Mouse (Mus musculus) Patski (cell line): ENCODE results near the gene Runx1. TPM values are rescaled to one million over a fixed set of nuclear protein-coding genes. Genes with fewer than 3 reads are reported as not detected.
A peak's percentile ranks its signal among the peaks of the same experiment; 100 is the strongest.

Experiments used
- ATAC-seq: fragments of 100-300 bp; one replicate; pipeline ENCODE4 v1.8.0; 2021
- CTCF ChIA-PET: fragments of 350-600 bp; sonication (Branson Sonifier 250); formaldehyde crosslinking; loops from one replicate; lab custom pipeline; 2022; ENCODE audit warnings: inconsistent platforms; lab: Charles Lee
- POLR2A ChIA-PET: fragments of 350-600 bp; sonication (Branson Sonifier 250); formaldehyde crosslinking; loops from one replicate; lab custom pipeline; 2022; ENCODE audit warnings: antibody characterized with exemption, inconsistent platforms; lab: Charles Lee
- DNase-seq: peaks from one replicate; pipeline ENCODE4 v3.0.0-alpha.2; 2011; ENCODE audit warnings: low read depth, low spot score
- H3K27me3 ChIP-seq: fragments of 371-371 bp; one replicate; pipeline ENCODE4 v1.5.1; 2021
- CTCF ChIP-seq: fragments of 100-300 bp; IDR thresholded peaks from one replicate; pipeline ENCODE4 v1.5.1; 2021
- in situ Hi-C: fragments of 300-500 bp; cut with MboI; formaldehyde crosslinking; loops from 3 replicates; pipeline ENCODE4 v1.11.1; 2018; ENCODE audit warnings: low pct_unique_long_range_greater_than_20kb, mixed read lengths
- polyA plus RNA-seq: library from polyadenylated mRNA; unstranded; gene quantifications from one replicate; pipeline ENCODE4 v1.2.3, GENCODE M21; 2021

Runx1 gene
- polyA plus RNA-seq = 42.5 TPM

DNA sequence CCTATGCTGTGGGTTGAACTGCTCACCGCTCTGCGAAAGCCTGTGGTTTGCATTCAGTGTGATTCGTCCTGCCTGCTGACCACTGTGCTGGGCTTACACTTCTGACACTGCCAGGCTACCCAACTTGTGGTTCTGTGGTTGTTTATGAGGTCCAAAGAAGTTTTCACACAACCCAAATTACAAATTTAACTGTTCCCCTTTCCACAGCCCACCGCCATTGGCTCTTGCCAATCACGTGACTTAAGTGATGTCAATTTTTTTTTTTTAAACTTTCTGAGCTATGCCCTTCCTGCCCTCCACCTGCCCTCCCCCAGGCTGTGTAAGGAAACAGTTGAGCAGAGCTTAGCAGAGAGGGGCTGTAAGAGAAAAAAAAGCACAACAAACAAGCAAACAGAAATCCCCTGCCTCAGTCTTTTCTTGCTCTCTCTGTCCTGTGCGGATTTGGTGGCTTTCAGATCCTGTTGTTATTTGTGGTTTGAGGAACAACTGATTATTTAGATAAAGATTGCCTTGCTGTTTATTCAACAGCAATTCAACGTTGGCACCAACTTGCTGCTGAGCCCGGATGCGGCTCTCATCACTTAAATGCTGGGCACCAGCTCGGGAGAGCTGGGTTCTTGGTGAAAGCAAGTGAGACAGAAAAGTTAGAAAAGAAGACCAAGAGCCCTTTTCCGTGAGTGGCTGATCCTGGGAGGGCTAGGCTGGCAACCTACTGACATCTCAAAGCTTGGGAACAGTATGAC is at the start of gene Runx1:
TSS of gene Runx1 (minus strand) at position 242 of the 743 bp plus-strand sequence.
- no peaks in the 10 kb centered on the region for H3K27me3 ChIP-seq
- POLR2A ChIA-PET = no interaction called here
- in situ Hi-C loops = loop anchor here (5.0 to 10.0 kb wide), 2 partner anchors 76 to 469 kb away; no protein-coding TSS in a partner anchor
- CTCF ChIA-PET = interaction anchor here (1.6 kb wide), 1 partner anchor 45 kb away, joined by 3 read pairs; no protein-coding TSS in a partner anchor
- DNase-seq (peak; percentile 56), ATAC-seq (peak; percentile 42)
- TF ChIP-seq CTCF = no peak

DNA sequence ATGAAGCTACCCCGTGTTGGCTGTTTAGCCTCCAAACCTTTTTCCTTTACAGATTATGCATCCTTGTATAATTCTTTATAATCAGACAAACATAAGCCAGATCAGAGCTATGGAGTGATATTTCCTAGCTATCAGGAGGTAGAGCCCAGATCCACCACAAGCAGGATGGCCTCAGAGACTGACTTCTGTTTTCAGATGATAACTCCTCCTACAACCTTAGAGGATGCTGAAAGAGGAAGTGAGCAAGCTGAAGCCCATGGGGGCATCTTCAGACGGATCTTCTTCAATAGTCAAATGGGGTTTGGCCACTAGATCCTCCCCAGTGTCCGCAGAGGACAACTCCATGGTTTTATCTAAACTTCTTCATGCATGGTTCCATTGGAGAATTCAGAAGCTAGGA is 48.1 kb upstream of the Runx1 start:
- TF ChIP-seq CTCF = no peak
- H3K27me3 ChIP-seq = no peaks in the 10 kb centered on the region
- POLR2A ChIA-PET = interaction anchor here (0.5 to 1.5 kb wide), 2 partner anchors 13 to 249 kb away, joined by 3 to 4 read pairs; no protein-coding TSS in a partner anchor
- DNase-seq (no peak), ATAC-seq (no peak)
- in situ Hi-C loops = no loop called here
- CTCF ChIA-PET = interaction anchor here (1.9 kb wide), 1 partner anchor 16 kb away, joined by 5 read pairs; no protein-coding TSS in a partner anchor

DNA sequence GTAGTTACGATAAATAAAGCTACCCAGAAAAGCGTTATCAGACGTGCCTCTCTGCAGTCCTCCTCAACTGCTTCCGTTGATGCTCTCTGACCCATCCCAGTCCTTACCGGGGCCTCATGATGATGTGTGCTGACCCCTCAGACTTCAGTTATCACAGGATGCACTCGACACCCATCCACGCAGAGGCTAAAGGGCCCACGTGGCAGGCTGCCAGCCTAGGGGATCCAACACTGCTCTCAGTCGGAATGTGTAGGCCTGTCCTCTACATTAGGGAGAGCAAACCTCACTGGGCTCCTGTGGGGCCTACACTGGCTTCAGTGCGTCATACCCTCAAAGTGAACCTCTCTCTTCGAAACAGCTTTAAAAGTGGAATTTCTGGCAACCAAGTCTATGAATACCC is 45.8 kb upstream of the Runx1 start:
- DNase-seq (no peak), ATAC-seq (no peak)
- CTCF ChIA-PET = no interaction called here
- no peaks in the 10 kb centered on the region for H3K27me3 ChIP-seq
- in situ Hi-C loops = no loop called here
- no peak for TF ChIP-seq CTCF
- POLR2A ChIA-PET = interaction anchor here (0.6 to 1.1 kb wide), 2 partner anchors 14 to 155 kb away, joined by 4 read pairs; no protein-coding TSS in a partner anchor

DNA sequence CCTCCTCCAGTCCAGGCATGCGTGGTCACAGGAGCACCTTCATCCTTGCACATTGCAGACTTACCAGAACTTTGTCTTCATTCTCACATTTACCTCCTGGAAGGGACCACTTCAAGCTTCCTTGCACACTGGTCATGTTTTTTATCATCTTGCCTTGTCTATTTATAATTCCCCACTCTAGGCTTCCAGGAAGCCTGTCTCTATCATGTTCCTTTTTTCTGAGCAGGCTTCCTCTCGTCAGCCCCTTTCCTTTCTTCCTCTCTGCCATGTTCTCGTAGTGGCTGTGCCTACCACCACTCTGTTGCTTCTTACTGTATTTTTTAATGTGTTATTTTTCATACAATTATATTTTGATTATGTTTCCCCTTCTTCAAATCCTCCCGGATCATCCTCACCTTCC is 42.6 kb upstream of the Runx1 start:
- CTCF ChIA-PET = no interaction called here
- in situ Hi-C loops = no loop called here
- ATAC-seq = no peak
- no peak for DNase-seq
- TF ChIP-seq CTCF = no peak
- POLR2A ChIA-PET = no interaction called here
- no peaks in the 10 kb centered on the region for H3K27me3 ChIP-seq

DNA sequence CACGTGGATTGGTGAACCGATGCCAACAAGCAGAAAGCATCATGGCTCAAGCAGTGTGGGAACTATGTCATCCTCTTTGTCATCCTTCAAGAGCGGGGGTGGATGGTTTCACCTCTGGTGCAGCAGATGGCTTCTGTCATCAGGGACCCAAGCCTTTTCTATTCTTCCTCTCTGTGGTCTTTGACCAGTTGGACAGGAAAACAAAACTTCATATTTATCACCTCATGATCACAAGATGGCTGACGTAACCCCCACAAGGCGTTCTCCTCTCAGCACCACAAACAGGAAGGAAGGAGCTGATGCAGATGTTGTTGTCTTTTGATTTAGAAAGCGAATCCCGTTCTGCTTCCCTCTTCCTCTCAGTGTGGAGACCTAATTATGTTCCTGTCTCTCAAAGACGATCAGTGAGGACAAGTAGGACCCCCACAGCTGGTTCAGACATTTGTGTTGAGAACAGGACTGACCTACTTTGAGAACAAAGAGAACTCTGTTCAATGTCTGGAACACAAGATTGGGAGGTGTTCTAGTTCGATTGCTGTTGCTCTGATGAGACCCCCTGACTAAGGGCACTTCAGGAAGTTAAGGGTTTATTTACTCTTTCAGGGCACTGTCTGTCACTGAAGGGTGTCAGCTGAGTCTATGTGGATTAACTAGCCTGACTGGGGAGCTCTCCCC is 41.4 kb upstream of the Runx1 start:
- TF ChIP-seq CTCF = no peak
- CTCF ChIA-PET = interaction anchor here (0.7 kb wide), 1 partner anchor 309 kb away, joined by 3 read pairs; no protein-coding TSS in a partner anchor
- POLR2A ChIA-PET = no interaction called here

DNA sequence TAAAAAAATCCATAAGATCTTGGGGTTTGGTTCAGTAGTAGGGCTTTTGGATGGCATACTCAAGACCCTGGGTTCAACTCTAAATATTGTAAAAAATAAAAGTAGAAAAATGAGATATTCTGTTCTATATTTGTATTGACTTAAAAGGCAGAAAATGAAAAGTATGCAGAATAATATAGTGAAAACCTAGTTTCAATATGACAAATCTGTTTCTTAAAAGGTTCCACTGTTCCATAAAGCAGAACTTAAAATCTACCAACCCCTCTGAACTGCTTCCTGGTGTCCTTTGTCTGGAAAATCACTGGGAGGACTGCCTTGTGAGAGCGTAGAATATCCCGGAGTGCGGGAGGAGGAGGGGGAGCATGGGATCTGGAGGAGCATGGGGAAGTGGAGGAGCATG is 39.4 kb upstream of the Runx1 start:
- ATAC-seq (no peak), DNase-seq (no peak)
- ChIA-PET POLR2A (no interaction called here), CTCF (interaction anchor here (1.2 kb wide), 1 partner anchor 13 kb away, joined by 3 read pairs; no protein-coding TSS in a partner anchor)
- H3K27me3 ChIP-seq = no peaks in the 10 kb centered on the region
- no peak for TF ChIP-seq CTCF
- in situ Hi-C loops = no loop called here

More for the DNA sequence above, 41.4 kb upstream of the Runx1 start:
- ATAC-seq (no peak), DNase-seq (no peak)
- in situ Hi-C loops = no loop called here
- no peaks in the 10 kb centered on the region for H3K27me3 ChIP-seq

DNA sequence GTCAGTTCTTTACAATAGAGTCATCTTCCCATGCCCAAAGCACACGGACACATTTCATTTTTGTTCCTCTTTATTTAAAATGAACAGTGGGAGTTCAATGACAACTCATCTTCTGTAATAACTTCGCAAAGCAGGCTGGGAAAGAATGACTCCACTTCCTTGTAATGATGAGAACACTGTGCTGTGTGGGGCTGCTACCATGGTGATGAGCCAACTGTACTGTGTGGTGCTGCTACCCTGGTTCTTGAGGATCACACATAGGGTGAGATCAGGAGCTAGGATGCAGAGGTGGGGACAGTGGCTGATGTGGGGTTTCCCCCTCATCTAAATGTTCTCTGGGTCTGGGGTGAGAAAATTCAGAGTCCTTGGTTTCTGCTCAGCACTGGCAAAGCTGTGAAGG is 38.2 kb upstream of the Runx1 start:
- no peak for TF ChIP-seq CTCF
- ChIA-PET CTCF (interaction anchor here (1.2 kb wide), 1 partner anchor 12 kb away, joined by 3 read pairs; no protein-coding TSS in a partner anchor), POLR2A (no interaction called here)
- H3K27me3 ChIP-seq = no peaks in the 10 kb centered on the region
- DNase-seq = no peak
- in situ Hi-C loops = no loop called here
- no peak for ATAC-seq

DNA sequence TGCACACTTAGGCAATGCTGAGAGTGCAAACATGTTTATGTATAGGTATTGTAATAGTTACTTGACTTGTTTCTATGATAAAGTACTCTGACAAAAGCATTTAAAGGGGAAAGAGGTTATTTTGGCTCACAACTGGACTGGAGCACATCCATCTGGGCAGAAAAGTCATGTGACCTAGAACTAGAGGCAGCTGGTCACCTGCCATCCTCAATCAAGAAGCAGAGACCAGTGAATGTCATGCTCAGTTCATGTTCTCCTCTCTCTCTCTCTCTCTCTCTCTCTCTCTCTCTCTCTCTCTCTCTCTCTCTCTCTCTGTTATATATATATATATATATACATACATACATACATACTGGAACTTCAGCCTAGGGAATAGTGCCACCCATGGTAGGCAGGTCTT is 37.2 kb upstream of the Runx1 start:
- TF ChIP-seq CTCF = no peak
- ChIA-PET POLR2A (no interaction called here), CTCF (no interaction called here)
- ATAC-seq (no peak), DNase-seq (no peak)
- in situ Hi-C loops = no loop called here
- no peaks in the 10 kb centered on the region for H3K27me3 ChIP-seq

DNA sequence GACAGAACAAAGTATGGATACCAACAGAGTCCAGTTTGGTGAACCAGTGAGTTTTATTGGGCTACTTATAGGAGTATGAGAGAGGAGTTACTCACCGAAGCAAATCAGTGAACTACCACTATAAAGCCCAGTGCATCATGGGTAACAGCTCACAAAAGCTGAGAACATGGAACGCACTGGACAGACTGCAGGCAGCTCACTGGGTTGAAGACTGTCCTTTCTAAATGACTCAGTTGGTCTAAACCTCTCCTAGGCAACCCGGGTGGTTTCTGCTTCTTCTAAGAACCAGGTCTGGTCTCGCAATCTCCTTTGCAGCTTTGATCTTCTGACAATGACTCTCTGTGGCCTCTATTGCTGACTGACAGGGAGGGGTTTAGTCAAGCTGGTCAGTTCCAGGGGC is 36.5 kb upstream of the Runx1 start:
- no peak for TF ChIP-seq CTCF
- no peaks in the 10 kb centered on the region for H3K27me3 ChIP-seq
- DNase-seq (no peak), ATAC-seq (no peak)
- CTCF ChIA-PET = no interaction called here
- POLR2A ChIA-PET = no interaction called here
- in situ Hi-C loops = no loop called here

DNA sequence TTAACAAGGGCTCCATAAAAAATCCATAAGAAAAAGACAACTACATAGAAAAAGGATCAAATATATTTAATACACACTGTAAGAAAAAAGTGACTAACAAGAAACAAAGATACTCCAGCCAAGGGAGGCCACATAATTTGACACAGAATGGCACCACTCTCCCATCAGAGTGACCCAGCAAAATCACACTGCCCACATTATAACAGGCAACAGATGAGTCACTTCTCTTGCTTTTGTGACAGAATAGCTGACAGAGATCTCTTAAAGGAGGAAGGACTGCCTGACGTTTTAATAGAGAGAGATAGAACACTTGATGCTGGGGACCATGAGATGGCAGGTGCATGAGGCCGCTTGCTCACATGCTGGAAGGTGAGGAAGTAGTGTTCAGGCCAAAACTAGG is 35.6 kb upstream of the Runx1 start:
- ChIA-PET POLR2A (no interaction called here), CTCF (no interaction called here)
- DNase-seq (no peak), ATAC-seq (no peak)
- in situ Hi-C loops = no loop called here
- no peaks in the 10 kb centered on the region for H3K27me3 ChIP-seq
- TF ChIP-seq CTCF = no peak

DNA sequence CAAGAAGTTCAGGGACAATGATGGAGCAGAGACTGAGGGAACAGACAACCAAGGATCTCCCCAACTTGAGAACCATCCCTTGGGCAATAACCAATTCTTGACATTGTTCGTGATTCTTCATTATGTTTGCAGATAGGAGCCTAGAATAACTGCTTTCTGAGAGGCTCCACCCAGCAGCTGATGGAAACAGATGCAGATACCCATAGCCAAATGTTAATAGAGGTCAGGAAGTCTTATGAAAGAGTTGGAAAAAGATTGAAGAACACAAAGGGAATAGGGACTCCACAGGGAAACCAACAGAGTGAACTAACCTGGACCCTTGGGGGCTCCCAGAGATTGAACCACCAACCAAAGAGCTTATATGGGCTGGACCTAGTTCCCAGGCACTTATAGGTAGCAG is 34.7 kb upstream of the Runx1 start:
- ChIA-PET POLR2A (interaction anchor here (1.5 kb wide), 1 partner anchor 13 kb away, joined by 4 read pairs; no protein-coding TSS in a partner anchor), CTCF (no interaction called here)
- no peak for TF ChIP-seq CTCF
- in situ Hi-C loops = no loop called here
- DNase-seq = no peak
- no peaks in the 10 kb centered on the region for H3K27me3 ChIP-seq
- no peak for ATAC-seq
